Comparison of ENCODE assay signal across 16 mouse cellular contexts in genomic region chr15:86773041-86773440, GRCm38 (mm10).
"Had no signal": no experiment of that assay in that cellular context is flagged by ENCODE, and none has a peak within 500 bp of the region (broad histone marks: within the 10 kb centered on the region; RNA-seq: fewer than 3 reads in every experiment).

No protein-coding gene starts in this region.

- H3K4me2 ChIP-seq: intestine, embryonic 15.5 days; liver, embryonic 13.5 days; midbrain, embryonic 13.5 days; neural tube, embryonic 13.5 days; stomach, embryonic 15.5 days had no signal

- DNase-seq: kidney, adult 18-20 months; kidney, adult 9 months; kidney, postnatal 14 days; kidney, postnatal 4 days; liver, embryonic 13.5 days; retina, postnatal 1 day; right cerebral cortex, postnatal 4 days; spleen, adult 18-20 months; thymus, postnatal 25 days had no signal

- H3K9me3 ChIP-seq: intestine, embryonic 15.5 days; liver, embryonic 13.5 days; midbrain, embryonic 13.5 days; neural tube, embryonic 13.5 days; stomach, embryonic 15.5 days had no signal

- H3K27ac ChIP-seq: intestine, embryonic 15.5 days; liver, embryonic 13.5 days; macrophage; midbrain, embryonic 13.5 days; neural tube, embryonic 13.5 days; stomach, embryonic 15.5 days had no signal

- H3K36me3 ChIP-seq: intestine, embryonic 15.5 days; liver, embryonic 13.5 days; midbrain, embryonic 13.5 days; neural tube, embryonic 13.5 days; stomach, embryonic 15.5 days had no signal

- H3K4me3 ChIP-seq: intestine, embryonic 15.5 days; liver, embryonic 13.5 days; midbrain, embryonic 13.5 days; myocyte; neural tube, embryonic 13.5 days; stomach, embryonic 15.5 days had no signal

- ATAC-seq: intestine, embryonic 15.5 days; midbrain, embryonic 13.5 days; midbrain, embryonic 16.5 days had no signal

- H3K4me1 ChIP-seq: liver, embryonic 13.5 days; midbrain, embryonic 13.5 days; stomach, embryonic 15.5 days had no signal

- H3K27me3 ChIP-seq: intestine, embryonic 15.5 days; liver, embryonic 13.5 days; midbrain, embryonic 13.5 days; neural tube, embryonic 13.5 days; stomach, embryonic 15.5 days had no signal

- H3K9ac ChIP-seq: intestine, embryonic 15.5 days; liver, embryonic 13.5 days; midbrain, embryonic 13.5 days; neural tube, embryonic 13.5 days; stomach, embryonic 15.5 days had no signal
